12 mouse cellular contexts compared by ENCODE assay signal in the genomic region with DNA sequence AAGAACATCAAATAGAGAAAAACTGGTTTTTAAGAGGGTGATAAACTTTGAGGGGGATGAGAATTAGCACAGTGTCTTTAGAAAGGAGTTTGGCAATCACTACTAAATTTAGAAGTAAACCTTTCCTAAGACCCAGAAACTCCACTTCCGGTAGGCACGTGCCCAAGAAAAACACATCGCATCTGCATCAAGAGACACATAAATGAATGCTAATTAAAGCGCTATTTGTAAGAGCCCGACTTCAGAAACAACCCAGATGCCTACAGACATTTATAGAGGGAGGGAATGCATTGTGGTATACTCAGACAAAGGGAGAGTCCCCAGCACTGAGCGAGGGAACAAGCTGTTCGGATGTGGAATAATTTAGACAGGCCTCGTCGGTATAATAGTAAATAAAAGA.
DNase-seq lines count a peak whose midpoint lies in the region; ATAC-seq and TF ChIP-seq lines count a peak whose summit lies in the region.
"Had no signal": no experiment of that assay in that cellular context is flagged by ENCODE, and none has a peak within 500 bp of the region (broad histone marks: within the 10 kb centered on the region; RNA-seq: fewer than 3 reads in every experiment).

No protein-coding gene starts in this region.

- no peak overlapping the region for H3K4me3 ChIP-seq in hindbrain, embryonic 11.5 days (ENCODE audit: low read depth, low read length)
- H3K4me3 ChIP-seq in hindbrain, postnatal 0 days (ENCODE audit: low read length), result no peak overlapping the region
- H3K4me3 ChIP-seq in lung, postnatal 0 days (ENCODE audit: low read depth, low read length), result no peak overlapping the region
- H3K4me3 ChIP-seq: hindbrain, embryonic 15.5 days; limb, embryonic 15.5 days had no signal

- WGBS in hindbrain, embryonic 11.5 days, result 49% methylated on average over 9 of the region's 9 CpGs
- 32% methylated on average over 9 of the region's 9 CpGs for WGBS in hindbrain, postnatal 0 days
- 54% methylated on average over 9 of the region's 9 CpGs for WGBS in lung, postnatal 0 days

- no peaks in the 10 kb centered on the region for H3K36me3 ChIP-seq in hindbrain, embryonic 11.5 days (ENCODE audit: control insufficient read depth, insufficient read depth, low read length)
- no peaks in the 10 kb centered on the region for H3K36me3 ChIP-seq in hindbrain, postnatal 0 days (ENCODE audit: insufficient read depth, low read length)
- H3K36me3 ChIP-seq in lung, postnatal 0 days (ENCODE audit: insufficient read depth, low read length), result no peaks in the 10 kb centered on the region
- H3K36me3 ChIP-seq: hindbrain, embryonic 15.5 days; limb, embryonic 15.5 days had no signal

- H3K9ac ChIP-seq in hindbrain, embryonic 11.5 days (ENCODE audit: low read depth, low read length), result no peak overlapping the region
- no peak overlapping the region for H3K9ac ChIP-seq in hindbrain, postnatal 0 days (replicated peaks; ENCODE audit: low read length)
- H3K9ac ChIP-seq in lung, postnatal 0 days (replicated peaks; ENCODE audit: low read depth), result no peak overlapping the region
- H3K9ac ChIP-seq: hindbrain, embryonic 15.5 days; limb, embryonic 15.5 days had no signal

- H3K9me3 ChIP-seq in hindbrain, embryonic 11.5 days (ENCODE audit: control insufficient read depth, low read length), result no peaks in the 10 kb centered on the region
- no peaks in the 10 kb centered on the region for H3K9me3 ChIP-seq in hindbrain, postnatal 0 days (ENCODE audit: low read length)
- H3K9me3 ChIP-seq in lung, postnatal 0 days (ENCODE audit: low read length), result no peaks in the 10 kb centered on the region
- H3K9me3 ChIP-seq: hindbrain, embryonic 15.5 days; limb, embryonic 15.5 days had no signal

- H3K27me3 ChIP-seq in hindbrain, embryonic 11.5 days (ENCODE audit: control insufficient read depth, insufficient read depth, low read length), result no peaks in the 10 kb centered on the region
- H3K27me3 ChIP-seq in hindbrain, postnatal 0 days (ENCODE audit: insufficient read depth, low read length), result no peaks in the 10 kb centered on the region
- H3K27me3 ChIP-seq in lung, postnatal 0 days (replicated peaks; ENCODE audit: insufficient read depth, low read length), result no peaks in the 10 kb centered on the region
- H3K27me3 ChIP-seq: hindbrain, embryonic 15.5 days; limb, embryonic 15.5 days had no signal

- DNase-seq in hindbrain, embryonic 11.5 days (ENCODE audit: low spot score), result peak; percentile 7
- no peak for DNase-seq in hindbrain, postnatal 0 days (ENCODE audit: low spot score)
- peak; percentile 87 for DNase-seq in lung, postnatal 0 days (ENCODE audit: low spot score)
- no peak for DNase-seq in lung, adult 18-20 months
- peak; percentile 58 for DNase-seq in brain, embryonic 14.5 days (ENCODE audit: low read depth)
- peak; percentile 47 for DNase-seq in kidney, postnatal 14 days
- DNase-seq in cerebellum, adult 11 months, result no peak
- no peak for DNase-seq in cerebellum, postnatal 10 days
- DNase-seq: adrenal gland, postnatal 25 days; thymus, adult 2 months had no signal

- 0 out of 2 replicates have a peak, but pooled peaks have one; percentile 30 for ATAC-seq in hindbrain, embryonic 11.5 days (ENCODE audit: low FRiP score)
- no peak for ATAC-seq in hindbrain, postnatal 0 days
- ATAC-seq in lung, postnatal 0 days, result peak; percentile 87

- no peak overlapping the region for H3K4me2 ChIP-seq in hindbrain, embryonic 11.5 days (replicated peaks; ENCODE audit: low read depth, low read length)
- H3K4me2 ChIP-seq in hindbrain, postnatal 0 days (ENCODE audit: low read depth, low read length), result no peak overlapping the region
- H3K4me2 ChIP-seq in lung, postnatal 0 days (replicated peaks; ENCODE audit: low read depth, low read length), result no peak overlapping the region
- H3K4me2 ChIP-seq: hindbrain, embryonic 15.5 days; limb, embryonic 15.5 days had no signal

- H3K4me1 ChIP-seq in hindbrain, embryonic 11.5 days (replicated peaks; ENCODE audit: control insufficient read depth, insufficient read depth, low read length), result no peaks in the 10 kb centered on the region
- no peaks in the 10 kb centered on the region for H3K4me1 ChIP-seq in hindbrain, postnatal 0 days (ENCODE audit: insufficient read depth, low read length)
- H3K4me1 ChIP-seq in lung, postnatal 0 days (ENCODE audit: insufficient read depth, low read depth, low read length), result no peaks in the 10 kb centered on the region
- H3K4me1 ChIP-seq: hindbrain, embryonic 15.5 days had no signal

- TF ChIP-seq POLR2A in brain, embryonic 14.5 days (IDR thresholded peaks at IDR 0.05; ENCODE audit: borderline replicate concordance, extremely low read depth, insufficient read depth, insufficient read length, poor library complexity, severe bottlenecking), result no peak

- no peak overlapping the region for H3K27ac ChIP-seq in hindbrain, embryonic 11.5 days (ENCODE audit: low read depth, low read length)
- H3K27ac ChIP-seq in hindbrain, postnatal 0 days, result no peak overlapping the region
- H3K27ac ChIP-seq in lung, postnatal 0 days (ENCODE audit: low read length), result no peak overlapping the region
- H3K27ac ChIP-seq: hindbrain, embryonic 15.5 days; limb, embryonic 15.5 days had no signal

- TF ChIP-seq CTCF in hindbrain, postnatal 0 days (IDR thresholded peaks at IDR 0.05; ENCODE audit: low read depth), result no peak
- TF ChIP-seq CTCF in lung, postnatal 0 days (IDR thresholded peaks at IDR 0.05), result no peak
- no peak for TF ChIP-seq CTCF in brain, embryonic 14.5 days (IDR thresholded peaks at IDR 0.05; ENCODE audit: borderline replicate concordance, extremely low read depth, insufficient read depth, insufficient read length)

- peak; percentile 62; the same call in 1 of the 2 replicates for TF ChIP-seq EP300 in lung, postnatal 0 days (IDR thresholded peaks at IDR 0.05)

Comparison
In these comparisons a context has a peak if more than half of its experiments do, and no peak if none do; other contexts are left out.
1. DNase-seq: peak in hindbrain, embryonic 11.5 days (single experiment), lung, postnatal 0 days (single experiment), brain, embryonic 14.5 days (single experiment) and kidney, postnatal 14 days (single experiment); none in hindbrain, postnatal 0 days (single experiment), lung, adult 18-20 months (0 of 2), cerebellum, adult 11 months (single experiment) and cerebellum, postnatal 10 days (0 of 2).